Comparison of ENCODE assay signal across 8 mouse cellular contexts in genomic region chr11:116004840-116005700, GRCm38 (mm10). TPM values are rescaled to one million over a fixed set of nuclear protein-coding genes. Genes with fewer than 3 reads are reported as not detected.
DNase-seq lines count a peak whose midpoint lies in the region; ATAC-seq lines count a peak whose summit lies in the region.

No protein-coding gene starts in this region.

- H3K27me3 ChIP-seq in hindbrain, embryonic 13.5 days: peaks cover 14% of the 10 kb centered on the region

- H3K4me1 ChIP-seq in hindbrain, embryonic 13.5 days (replicated peaks): peaks cover 35% of the 10 kb centered on the region

- peak; percentile 64 for DNase-seq in R1 (ENCODE audit: low read depth, low spot score)
- peak; percentile 67 to 70 for DNase-seq in cerebellum, postnatal 14 days
- peak; percentile 38 to 57 for DNase-seq in frontal cortex, postnatal 36 days (ENCODE audit: low spot score in 2 of 2)
- peak; percentile 49 to 59 for DNase-seq in left cerebral cortex, postnatal 36 days (ENCODE audit: low spot score in 2 of 2)
- peak; percentile 72 for DNase-seq in right cerebral cortex, postnatal 4 days
- no peak for DNase-seq in MN1 (ENCODE audit: low spot score)

- WGBS in hindbrain, embryonic 13.5 days: 5% methylated on average over 54 of the region's 54 CpGs

- H3K4me2 ChIP-seq in hindbrain, embryonic 13.5 days: peak overlapping the region; percentile 59

- H3K36me3 ChIP-seq in hindbrain, embryonic 13.5 days: 0 out of 2 replicates have a peak, but pooled peaks cover 3% of the 10 kb centered on the region

- H3K27ac ChIP-seq in hindbrain, embryonic 13.5 days: peak overlapping the region; percentile 44; the same call in 1 of the 2 replicates

- ATAC-seq in hindbrain, embryonic 13.5 days (ENCODE audit: low FRiP score): peak; percentile 57
- ATAC-seq in megakaryocyte-erythroid progenitor cell, adult 5-6 weeks (replicated peaks; ENCODE audit: low FRiP score, low TSS enrichment, poor library complexity, severe bottlenecking): peak; percentile 58

- intact Hi-C loops in left cerebral cortex, postnatal 36 days (cut with DNase I): no loop called here

- peak overlapping the region; percentile 34 for H3K4me3 ChIP-seq in hindbrain, embryonic 13.5 days

- H3K9ac ChIP-seq in hindbrain, embryonic 13.5 days: peak overlapping the region; percentile 66

- no peaks in the 10 kb centered on the region for H3K9me3 ChIP-seq in hindbrain, embryonic 13.5 days

RNA-seq across cellular contexts. Expression of gene Galk1, which starts 7.4 kb away (rescaled TPM):
- polyA plus RNA-seq in hindbrain, embryonic 13.5 days (2015; fragmentation: Nextera tagmentation; extraction: Ambion mirVana): 64.3 and 65.5 TPM in 2 replicates
- total RNA-seq in left cerebral cortex, postnatal 36 days (2021): 10 to 100 TPM; 15.8 to 18.6 TPM
- 31.7 and 35.1 TPM in 2 replicates for total RNA-seq in megakaryocyte-erythroid progenitor cell, adult 5-6 weeks (2014; fragmentation: Nextera tagmentation)
- total RNA-seq in megakaryocyte-erythroid progenitor cell, adult 5-6 weeks (2017): 29.7 and 39.5 TPM in 2 replicates

RNA-seq across cellular contexts. Expression of gene H3f3b, which starts 22.7 kb away (rescaled TPM):
- 2,444 and 2,571 TPM in 2 replicates for polyA plus RNA-seq in hindbrain, embryonic 13.5 days (2015; fragmentation: Nextera tagmentation; extraction: Ambion mirVana)
- 100 to 1,000 TPM; 253 to 254 TPM for total RNA-seq in left cerebral cortex, postnatal 36 days (2021)
- total RNA-seq in megakaryocyte-erythroid progenitor cell, adult 5-6 weeks (2014; fragmentation: Nextera tagmentation): 594 and 607 TPM in 2 replicates
- total RNA-seq in megakaryocyte-erythroid progenitor cell, adult 5-6 weeks (2017): 709 and 905 TPM in 2 replicates

RNA-seq across cellular contexts. Expression of gene Unk, which starts 25.1 kb away (rescaled TPM):
- polyA plus RNA-seq in hindbrain, embryonic 13.5 days (2015; fragmentation: Nextera tagmentation; extraction: Ambion mirVana): 33.8 and 37.1 TPM in 2 replicates
- 10 to 100 TPM; 18.9 to 27.0 TPM for total RNA-seq in left cerebral cortex, postnatal 36 days (2021)
- total RNA-seq in megakaryocyte-erythroid progenitor cell, adult 5-6 weeks (2014; fragmentation: Nextera tagmentation): 27.0 and 53.0 TPM in 2 replicates
- total RNA-seq in megakaryocyte-erythroid progenitor cell, adult 5-6 weeks (2017): 11.0 and 12.0 TPM in 2 replicates

RNA-seq across cellular contexts. Expression of gene Itgb4, which starts 30.6 kb away (rescaled TPM):
- polyA plus RNA-seq in hindbrain, embryonic 13.5 days (2015; fragmentation: Nextera tagmentation; extraction: Ambion mirVana): 0.88 and 1.3 TPM in 2 replicates
- 1 to 10 TPM; 5.1 to 7.3 TPM for total RNA-seq in left cerebral cortex, postnatal 36 days (2021)
- total RNA-seq in megakaryocyte-erythroid progenitor cell, adult 5-6 weeks (2014; fragmentation: Nextera tagmentation): 0.07 and 0.37 TPM in 2 replicates
- 0.65 TPM in 1 of 2 replicates, not detected in the other for total RNA-seq in megakaryocyte-erythroid progenitor cell, adult 5-6 weeks (2017)
